Mouse (Mus musculus) E14TG2a.4 (cell line): ENCODE results near the gene Lgals8.

ENCODE experiments used
- H3K27me3 ChIP-seq: 2 replicates; pipeline ENCODE4 v1.6.1; 2014; ENCODE audit warnings: low read length, control low read depth; ENCODE audit not compliant: insufficient read depth
- H3K36me3 ChIP-seq: 2 replicates; pipeline ENCODE4 v1.6.1; 2014; ENCODE audit warnings: low read length, control low read depth; ENCODE audit not compliant: insufficient read depth
- H3K4me1 ChIP-seq: replicated peaks from 2 replicates; pipeline ENCODE4 v1.6.1; 2014; ENCODE audit warnings: low read depth, low read length, control low read depth
- H3K4me3 ChIP-seq: replicated peaks from 2 replicates; pipeline ENCODE4 v1.5.1; 2014; ENCODE audit warnings: mild to moderate bottlenecking, low read length
- H3K9me3 ChIP-seq: 2 replicates; pipeline ENCODE4 v1.6.1; 2014; ENCODE audit warnings: low read length, control low read depth
- CTCF ChIP-seq: conservative IDR thresholded peaks from 2 replicates; pipeline ENCODE4 v1.5.1; 2014; ENCODE audit warnings: low read length
- NANOG ChIP-seq: IDR thresholded peaks from 2 replicates; pipeline ENCODE4 v1.6.1; 2014; ENCODE audit warnings: borderline replicate concordance, low read length, mixed read lengths
- POU5F1 ChIP-seq: IDR thresholded peaks from 2 replicates; pipeline ENCODE4 v1.6.1; 2014; ENCODE audit warnings: low read length, borderline replicate concordance

Lgals8 gene

DNA sequence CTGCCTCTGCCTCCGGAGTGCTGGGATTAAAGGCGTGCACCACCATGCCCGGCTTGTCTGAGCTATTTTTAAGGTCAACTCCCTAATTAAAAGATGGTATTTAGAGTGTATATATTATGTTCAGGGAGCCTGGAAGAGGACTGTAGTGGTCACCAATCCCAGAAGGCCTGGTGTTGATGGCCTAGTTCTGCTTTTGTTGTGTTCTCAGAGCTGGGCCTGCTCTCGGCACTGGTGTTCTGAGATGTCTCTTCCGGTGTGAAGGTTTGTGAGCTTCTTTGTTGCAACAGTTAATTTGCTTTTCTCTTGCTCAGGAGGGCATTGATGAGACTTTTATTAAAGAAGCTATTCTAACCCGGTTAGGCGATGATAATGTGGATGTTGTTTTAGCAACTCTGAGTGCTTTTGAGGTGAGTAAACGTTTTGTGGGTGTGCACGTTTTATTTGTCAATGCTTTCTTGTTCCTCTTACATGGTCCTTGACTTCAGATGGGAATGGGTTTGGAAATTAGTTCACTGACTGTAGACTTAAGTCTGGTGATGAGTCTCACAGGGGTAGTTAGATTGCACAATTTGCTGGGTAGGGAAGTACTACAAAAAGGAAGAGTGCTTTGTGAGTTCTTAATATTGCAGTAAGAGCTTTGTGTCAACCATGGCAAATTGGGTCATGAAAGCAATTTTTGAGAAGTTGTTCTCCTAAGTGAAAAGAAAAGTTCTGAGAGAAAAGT is 56.2 kb downstream of the Lgals8 start:
- H3K27me3 ChIP-seq: no peaks in the 10 kb centered on the region
- no peaks in the 10 kb centered on the region for H3K9me3 ChIP-seq
- no peak for TF ChIP-seq POU5F1
- TF ChIP-seq NANOG: no peak
- no peak for TF ChIP-seq CTCF
- H3K4me1 ChIP-seq: no peaks in the 10 kb centered on the region
- no peak overlapping the region for H3K4me3 ChIP-seq
- H3K36me3 ChIP-seq: peaks cover 91% of the 10 kb centered on the region

DNA sequence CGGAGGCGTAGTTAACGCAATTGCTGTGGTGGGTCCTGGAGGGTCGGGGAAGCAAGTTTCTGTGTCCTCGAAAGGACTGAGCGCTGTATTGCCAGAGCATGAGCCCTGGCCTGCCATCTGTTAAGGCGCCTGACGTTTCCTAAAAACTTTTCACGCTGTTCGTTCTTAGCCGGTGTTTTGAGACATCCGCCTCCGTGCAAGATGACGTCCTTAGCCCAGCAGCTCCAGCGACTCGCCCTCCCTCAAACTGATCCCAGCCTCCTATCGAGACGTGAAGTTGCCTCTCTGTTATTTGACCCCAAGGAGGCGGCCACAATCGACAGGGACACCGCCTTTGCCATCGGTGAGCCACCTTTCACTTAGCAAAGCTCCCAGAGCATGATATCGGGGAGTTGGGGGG is 69.2 kb downstream of the Lgals8 start:
- H3K9me3 ChIP-seq: no peaks in the 10 kb centered on the region
- H3K4me1 ChIP-seq: peaks cover 19% of the 10 kb centered on the region
- no peak for TF ChIP-seq POU5F1
- no peak for TF ChIP-seq CTCF
- no peak for TF ChIP-seq NANOG
- H3K36me3 ChIP-seq: peaks cover 44% of the 10 kb centered on the region
- peaks cover 11% of the 10 kb centered on the region for H3K27me3 ChIP-seq
- H3K4me3 ChIP-seq: peak overlapping the region; percentile 100

DNA sequence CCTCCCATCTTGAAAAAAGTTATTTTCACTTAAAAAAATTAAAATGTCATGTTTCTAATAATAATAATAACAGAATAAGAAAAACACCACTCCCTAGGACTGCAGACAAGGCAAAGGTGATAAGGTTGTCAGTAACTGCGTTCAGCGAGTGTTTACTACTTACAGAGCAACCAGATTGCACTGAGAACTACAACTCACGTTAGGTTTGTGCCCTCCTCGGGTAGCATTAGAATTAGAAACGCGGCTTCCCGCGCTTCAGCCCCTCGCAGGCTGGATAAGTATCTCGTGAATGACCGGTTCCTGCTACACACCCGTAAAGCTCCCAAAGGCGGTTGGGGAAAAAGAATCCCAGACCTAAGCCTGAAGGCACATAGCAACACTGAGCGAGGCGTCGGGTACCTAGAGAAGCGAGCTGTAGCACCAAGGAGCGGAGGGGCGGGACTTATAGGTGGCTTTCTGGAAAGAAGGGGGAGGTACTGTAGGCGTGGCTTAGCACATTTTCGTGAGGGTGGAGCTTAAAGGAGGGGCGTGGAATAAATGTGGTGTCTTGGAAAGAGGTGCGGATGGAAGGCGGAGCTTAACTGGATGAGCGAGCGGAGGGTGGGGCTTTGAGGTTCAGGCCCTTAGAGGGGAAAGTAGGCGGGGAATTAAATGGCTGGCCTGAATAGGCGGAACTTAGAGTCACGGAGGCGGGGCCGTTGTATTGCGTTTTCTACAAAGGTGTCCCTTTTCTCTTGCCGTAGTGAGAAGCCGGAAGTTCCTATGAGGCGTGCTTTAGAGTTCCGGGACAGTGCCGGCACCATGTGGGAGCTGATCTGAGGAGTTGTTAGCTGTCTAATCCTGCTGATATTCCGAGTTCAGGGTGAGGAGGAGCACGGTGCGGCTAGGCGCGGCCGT is 69.9 kb downstream of the Lgals8 start, which contains the start of gene Heatr1:
TSS of gene Heatr1 (plus strand) at position 419 of the 897 bp plus-strand sequence.
- Histone ChIP-seq H3K4me3 (peak within 1 kb of the TSS; percentile 100), H3K4me1 (peaks cover 19% of the 10 kb centered on the region), H3K36me3 (peaks cover 37% of the 10 kb centered on the region), H3K27me3 (peaks cover 11% of the 10 kb centered on the region), H3K9me3 (no peaks in the 10 kb centered on the region)
- TF ChIP-seq NANOG (no peak), POU5F1 (no peak), CTCF (no peak)
